Mouse (Mus musculus) MEL (cell line): ENCODE data around the gene Msi2. TPM values are rescaled to one million over a fixed set of nuclear protein-coding genes. Genes with fewer than 3 reads are reported as not detected.
A peak's percentile ranks its signal among the peaks of the same experiment; 100 is the strongest.

Experiments used
- DNase-seq: peaks from one replicate; pipeline ENCODE4 v3.0.0; 2011; ENCODE audit warnings: low read depth, low spot score
- H3K27ac ChIP-seq: 2 replicates; pipeline ENCODE4 v1.5.1; 2012; ENCODE audit warnings: low read depth, mild to moderate bottlenecking, control low read depth, low read length, moderate library complexity; ENCODE audit not compliant: control insufficient read depth
- H3K27me3 ChIP-seq, 2 experiments: fragments of 150-350 bp in 1 of 2; sonication (generic) in 1 of 2; 2 replicates each; pipeline ENCODE4 v1.6.1; 2012; ENCODE audit warnings: low read length in 2 of 2, mild to moderate bottlenecking in 2 of 2, improper control_type of control experiment in 1 of 2, moderate library complexity in 1 of 2; ENCODE audit not compliant: insufficient read depth in 2 of 2, control insufficient read depth in 1 of 2
- H3K36me3 ChIP-seq, 2 experiments: 2 replicates each; pipeline ENCODE4 v1.6.1; 2012 to 2014; ENCODE audit warnings: low read length in 2 of 2, improper control_type of control experiment in 1 of 2, inconsistent platforms in 1 of 2, mild to moderate bottlenecking in 1 of 2; ENCODE audit not compliant: insufficient read depth in 2 of 2, control insufficient read depth in 1 of 2
- H3K4me1 ChIP-seq, 2 experiments: fragments of 150-350 bp in 1 of 2; sonication (generic) in 1 of 2; 2 replicates each; pipeline ENCODE4 v1.6.1; 2012; ENCODE audit warnings: low read length in 2 of 2, improper control_type of control experiment in 1 of 2, mild to moderate bottlenecking in 1 of 2; ENCODE audit not compliant: insufficient read depth in 2 of 2, control insufficient read depth in 1 of 2
- H3K4me3 ChIP-seq, 2 experiments: fragments of 150-350 bp in 1 of 2; sonication (generic) in 1 of 2; 2 replicates each; pipeline ENCODE4 v1.5.1; 2012; ENCODE audit warnings: low read depth in 2 of 2, low read length in 2 of 2, mild to moderate bottlenecking in 2 of 2, moderate library complexity in 2 of 2, control low read depth in 1 of 2, improper control_type of control experiment in 1 of 2; ENCODE audit not compliant: control insufficient read depth in 1 of 2, insufficient read depth in 1 of 2
- H3K79me2 ChIP-seq: 2 replicates; pipeline ENCODE4 v1.6.1; 2012; ENCODE audit warnings: mild to moderate bottlenecking, low read length, moderate library complexity; ENCODE audit not compliant: control insufficient read depth, poor library complexity, insufficient read depth
- H3K9ac ChIP-seq: 2 replicates; pipeline ENCODE4 v1.6.1; 2012; ENCODE audit warnings: low read depth, mild to moderate bottlenecking, control low read depth, low read length, moderate library complexity; ENCODE audit not compliant: control insufficient read depth, poor library complexity, severe bottlenecking
- H3K9me3 ChIP-seq: fragments of 150-350 bp; sonication (generic); replicated peaks from 2 replicates; pipeline ENCODE4 v1.6.1; 2012; ENCODE audit warnings: mild to moderate bottlenecking, low read length, improper control_type of control experiment, moderate library complexity; ENCODE audit not compliant: insufficient read depth
- ELF1 ChIP-seq: IDR thresholded peaks from 2 replicates; pipeline ENCODE4 v1.6.1; 2014; ENCODE audit warnings: low read depth, mild to moderate bottlenecking, inconsistent platforms, low read length, improper control_type of control experiment, moderate library complexity
- EP300 ChIP-seq, 2 experiments: IDR thresholded peaks; 2 replicates each; pipeline ENCODE4 v1.6.1; 2011; ENCODE audit warnings: improper control_type of control experiment in 2 of 2, low read length in 2 of 2, low read depth in 1 of 2, mild to moderate bottlenecking in 1 of 2
- ETS1 ChIP-seq: IDR thresholded peaks from 2 replicates; pipeline ENCODE4 v1.6.1; 2012; ENCODE audit warnings: low read depth, mild to moderate bottlenecking, inconsistent platforms, low read length, improper control_type of control experiment, moderate library complexity
- GABPA ChIP-seq: IDR thresholded peaks from 2 replicates; pipeline ENCODE4 v1.6.1; 2012; ENCODE audit warnings: low read depth, mild to moderate bottlenecking, inconsistent platforms, low read length, improper control_type of control experiment, moderate library complexity
- GATA1 ChIP-seq: IDR thresholded peaks from 2 replicates; pipeline ENCODE4 v1.6.1; 2011; ENCODE audit warnings: low read depth, low read length, improper control_type of control experiment
- HCFC1 ChIP-seq: IDR thresholded peaks from 2 replicates; pipeline ENCODE4 v1.6.1; 2012; ENCODE audit warnings: low read depth, mild to moderate bottlenecking, inconsistent platforms, low read length, improper control_type of control experiment, moderate library complexity
- MAFK ChIP-seq: IDR thresholded peaks from 2 replicates; pipeline ENCODE4 v1.6.1; 2011; ENCODE audit warnings: low read depth, mild to moderate bottlenecking, low read length, improper control_type of control experiment, borderline replicate concordance
- MAX ChIP-seq: IDR thresholded peaks from 2 replicates; pipeline ENCODE4 v1.6.1; 2011; ENCODE audit warnings: low read length, improper control_type of control experiment
- MXI1 ChIP-seq: IDR thresholded peaks from 2 replicates; pipeline ENCODE4 v1.6.1; 2011; ENCODE audit warnings: mild to moderate bottlenecking, low read depth, low read length, improper control_type of control experiment
- MYB ChIP-seq: IDR thresholded peaks from 2 replicates; pipeline ENCODE4 v1.6.1; 2011; ENCODE audit warnings: mild to moderate bottlenecking, low read depth, low read length, improper control_type of control experiment
- NELFE ChIP-seq: IDR thresholded peaks from 2 replicates; pipeline ENCODE4 v1.6.1; 2011; ENCODE audit warnings: low read depth, low read length, improper control_type of control experiment
- RCOR1 ChIP-seq: IDR thresholded peaks from 2 replicates; pipeline ENCODE4 v1.6.1; 2012; ENCODE audit warnings: low read depth, mild to moderate bottlenecking, inconsistent platforms, low read length, improper control_type of control experiment
- SMC3 ChIP-seq: IDR thresholded peaks from 2 replicates; pipeline ENCODE4 v1.6.1; 2011; ENCODE audit warnings: low read depth, low read length, improper control_type of control experiment
- TAL1 ChIP-seq: IDR thresholded peaks from 2 replicates; pipeline ENCODE4 v1.6.1; 2012; ENCODE audit warnings: mild to moderate bottlenecking, inconsistent platforms, low read length, moderate library complexity, mixed read lengths
- TCF12 ChIP-seq: IDR thresholded peaks from 2 replicates; pipeline ENCODE4 v1.6.1; 2014; ENCODE audit warnings: low read depth, mild to moderate bottlenecking, inconsistent platforms, low read length, improper control_type of control experiment, moderate library complexity
- UBTF ChIP-seq: IDR thresholded peaks from 2 replicates; pipeline ENCODE4 v1.6.1; 2012; ENCODE audit warnings: low read depth, mild to moderate bottlenecking, inconsistent platforms, low read length, improper control_type of control experiment, moderate library complexity, borderline replicate concordance; ENCODE audit not compliant: insufficient read depth
- USF1 ChIP-seq: IDR thresholded peaks from 2 replicates; pipeline ENCODE4 v1.6.1; 2014; ENCODE audit warnings: low read depth, mild to moderate bottlenecking, inconsistent platforms, low read length, improper control_type of control experiment, moderate library complexity
- ZC3H11A ChIP-seq: IDR thresholded peaks from 2 replicates; pipeline ENCODE4 v1.6.1; 2012; ENCODE audit warnings: low read depth, mild to moderate bottlenecking, inconsistent platforms, low read length, improper control_type of control experiment
- ZNF384 ChIP-seq: IDR thresholded peaks from 2 replicates; pipeline ENCODE4 v1.6.1; 2012; ENCODE audit warnings: low read depth, mild to moderate bottlenecking, inconsistent platforms, low read length, improper control_type of control experiment
- polyA plus RNA-seq, 2 experiments: library from polyadenylated mRNA; stranded (reverse) in 1 of 2; unstranded in 1 of 2; fragments of >175 nt in 1 of 2; fragments of >200 nt in 1 of 2; gene quantifications; 2 replicates each; pipeline versions ENCODE4 v1.2.1 to v1.2.4; 2012; ENCODE audit warnings: low replicate concordance in 2 of 2, low read depth in 1 of 2; ENCODE audit not compliant: insufficient read length in 2 of 2, insufficient read depth in 1 of 2, missing spikeins in 1 of 2
- total RNA-seq: library from RNA; depleted of rRNA; stranded (reverse); fragments of 300-350 nt; gene quantifications from 2 replicates; pipeline ENCODE4 v1.2.3, GENCODE M21; 2012

The Msi2 gene
- total and polyA plus RNA-seq, 3 experiments: 16.2 to 29.7 TPM; not detected in 1

GRCm38 (mm10) chr11:88604635-88605034, 113.7 kb downstream of the Msi2 start:
- DNase-seq: peak; percentile 60
- Histone ChIP-seq H3K9ac (peak overlapping the region; percentile 18; the same call in 1 of the 2 replicates), H3K27ac (peak overlapping the region; percentile 76), H3K9me3 (no peaks in the 10 kb centered on the region), H3K27me3 (no peaks in the 10 kb centered on the region), H3K79me2 (no peaks in the 10 kb centered on the region), H3K4me3 (no peak overlapping the region), H3K36me3 (peaks cover 0 to 77% of the 10 kb centered on the region in 2 experiments; a peak in 2 of 4 replicates), H3K4me1 (peaks cover 48 to 82% of the 10 kb centered on the region in 2 experiments)
- TF ChIP-seq GABPA: no peak
- no peak for TF ChIP-seq MAFK
- TF ChIP-seq TCF12: 0 out of 2 replicates have a peak, but pooled peaks have one; percentile 13
- TF ChIP-seq USF1: peak; percentile 74

- DNase-seq: no peak
- Histone ChIP-seq H3K36me3 (peaks cover 0 to 71% of the 10 kb centered on the region in 2 experiments; a peak in 2 of 4 replicates), H3K9ac (no peak overlapping the region), H3K79me2 (no peaks in the 10 kb centered on the region), H3K4me1 (peaks cover 46 to 82% of the 10 kb centered on the region in 2 experiments), H3K27me3 (no peaks in the 10 kb centered on the region), H3K9me3 (no peaks in the 10 kb centered on the region), H3K27ac (peak overlapping the region; percentile 76; the same call in 1 of the 2 replicates), H3K4me3 (no peak overlapping the region)
- TF ChIP-seq GATA1 (no peak), EP300 (IDR thresholded peaks at IDR 0.05; ENCODE audit: low read depth in 1 of 2, low read length in 2 of 2) (0 out of 4 replicates have a peak, but pooled peaks of 1 of the 2 experiments have one; percentile 24), UBTF (no peak)
These were observed 114.9 kb downstream of the Msi2 start for GRCm38 (mm10) chr11:88603366-88603765.

GRCm38 (mm10) chr11:88602471-88603120, 115.7 kb downstream of the Msi2 start:
- peaks cover 42 to 78% of the 10 kb centered on the region in 2 experiments for H3K4me1 ChIP-seq
- peaks cover 0 to 65% of the 10 kb centered on the region in 2 experiments; a peak in 2 of 4 replicates for H3K36me3 ChIP-seq

More at GRCm38 (mm10) chr11:88602471-88603120, 115.7 kb downstream of the Msi2 start:
- DNase-seq: peak; percentile 73
- TF ChIP-seq TCF12 (peak; percentile 27; the same call in 1 of the 2 replicates), TAL1 (peak; percentile 39), ZNF384 (peak; percentile 80), HCFC1 (peak; percentile 38; the same call in 1 of the 2 replicates), GATA1 (peak; percentile 23; the same call in 1 of the 2 replicates), RCOR1 (peak; percentile 33; the same call in 1 of the 2 replicates), MAX (no peak), EP300 (IDR thresholded peaks at IDR 0.05; ENCODE audit: low read depth in 1 of 2, low read length in 2 of 2) (peak; percentile 63 to 68; a peak in 3 of 4 replicates), ZC3H11A (0 out of 2 replicates have a peak, but pooled peaks have one; percentile 0), NELFE (no peak), MYB (peak; percentile 57), SMC3 (no peak), ETS1 (peak; percentile 71), MXI1 (0 out of 2 replicates have a peak, but pooled peaks have one; percentile 13), ELF1 (peak; percentile 35; the same call in 1 of the 2 replicates)
- H3K79me2 ChIP-seq: no peaks in the 10 kb centered on the region
- no peak overlapping the region; the same call in 1 of the 2 replicates for H3K9ac ChIP-seq
- H3K9me3 ChIP-seq: no peaks in the 10 kb centered on the region
- peak overlapping the region; percentile 76 for H3K27ac ChIP-seq
- H3K27me3 ChIP-seq: no peaks in the 10 kb centered on the region
- H3K4me3 ChIP-seq: no peak overlapping the region
